ENCODE assay signal across 25 mouse cellular contexts in genomic region chr13:94389541-94389940, GRCm38 (mm10). TPM values are rescaled to one million over a fixed set of nuclear protein-coding genes. Genes with fewer than 3 reads are reported as not detected.
A peak's percentile ranks its signal among the peaks of the same experiment; 100 is the strongest.
DNase-seq lines count a peak whose midpoint lies in the region; ATAC-seq and TF ChIP-seq lines count a peak whose summit lies in the region.
"Had no signal": no experiment of that assay in that cellular context is flagged by ENCODE, and none has a peak within 500 bp of the region (broad histone marks: within the 10 kb centered on the region; RNA-seq: fewer than 3 reads in every experiment).

No protein-coding gene starts in this region.

- H3K27ac ChIP-seq in embryonic facial prominence, embryonic 14.5 days (replicated peaks; ENCODE audit: low read depth, low read length) = 0 out of 2 replicates have a peak overlapping the region, but pooled peaks have one; percentile 6
- H3K27ac ChIP-seq in embryonic facial prominence, embryonic 10.5 days (replicated peaks) = no peak overlapping the region
- H3K27ac ChIP-seq in lung, embryonic 14.5 days (ENCODE audit: low read depth) = no peak overlapping the region
- H3K27ac ChIP-seq: hindbrain, embryonic 13.5 days; kidney, postnatal 0 days; liver, embryonic 12.5 days; stomach, postnatal 0 days had no signal

- peaks cover 19% of the 10 kb centered on the region; the same call in 1 of the 2 replicates for H3K36me3 ChIP-seq in embryonic facial prominence, embryonic 14.5 days (ENCODE audit: control insufficient read depth, insufficient read depth, low read length)
- H3K36me3 ChIP-seq in embryonic facial prominence, embryonic 10.5 days (replicated peaks) = peaks cover 20% of the 10 kb centered on the region
- peaks cover 5% of the 10 kb centered on the region for H3K36me3 ChIP-seq in lung, embryonic 14.5 days (ENCODE audit: insufficient read depth)

- ATAC-seq in embryonic facial prominence, embryonic 14.5 days (ENCODE audit: low read depth) = no peak
- ATAC-seq in lung, embryonic 14.5 days (ENCODE audit: insufficient read depth) = no peak
- ATAC-seq: forebrain, embryonic 14.5 days; intestine, embryonic 16.5 days; liver, embryonic 12.5 days; liver, postnatal 0 days; midbrain, embryonic 16.5 days had no signal

- H3K4me1 ChIP-seq in embryonic facial prominence, embryonic 14.5 days (ENCODE audit: control insufficient read depth, insufficient read depth, low read length) = peaks cover 3% of the 10 kb centered on the region; the same call in 1 of the 2 replicates
- peaks cover 20% of the 10 kb centered on the region for H3K4me1 ChIP-seq in embryonic facial prominence, embryonic 10.5 days
- H3K4me1 ChIP-seq in lung, embryonic 14.5 days (ENCODE audit: insufficient read depth) = no peaks in the 10 kb centered on the region
- H3K4me1 ChIP-seq: hindbrain, embryonic 13.5 days had no signal

- TF ChIP-seq CTCF in lung, embryonic 14.5 days (IDR thresholded peaks at IDR 0.05; ENCODE audit: low read depth) = no peak

- 70% methylated on average over 2 of the region's 2 CpGs for WGBS in embryonic facial prominence, embryonic 14.5 days
- WGBS in embryonic facial prominence, embryonic 10.5 days = 93% methylated on average over 2 of the region's 2 CpGs
- WGBS in lung, embryonic 14.5 days = 67% methylated on average over 2 of the region's 2 CpGs

- H3K4me3 ChIP-seq in embryonic facial prominence, embryonic 14.5 days (ENCODE audit: low read depth, low read length) = no peak overlapping the region
- no peak overlapping the region for H3K4me3 ChIP-seq in embryonic facial prominence, embryonic 10.5 days
- H3K4me3 ChIP-seq in lung, embryonic 14.5 days (ENCODE audit: low read depth, low read length) = no peak overlapping the region
- H3K4me3 ChIP-seq: heart, embryonic 12.5 days; hindbrain, embryonic 13.5 days; liver, embryonic 12.5 days had no signal

- H3K27me3 ChIP-seq in embryonic facial prominence, embryonic 14.5 days (replicated peaks; ENCODE audit: control insufficient read depth, insufficient read depth, low read length) = no peaks in the 10 kb centered on the region
- no peaks in the 10 kb centered on the region for H3K27me3 ChIP-seq in embryonic facial prominence, embryonic 10.5 days (replicated peaks; ENCODE audit: low read depth, poor library complexity, severe bottlenecking)
- no peaks in the 10 kb centered on the region for H3K27me3 ChIP-seq in lung, embryonic 14.5 days (ENCODE audit: insufficient read depth, low read length)
- H3K27me3 ChIP-seq: heart, embryonic 12.5 days; hindbrain, embryonic 13.5 days; liver, embryonic 12.5 days had no signal

- H3K9ac ChIP-seq in embryonic facial prominence, embryonic 14.5 days (ENCODE audit: low read depth, low read length) = no peak overlapping the region
- H3K9ac ChIP-seq in lung, embryonic 14.5 days = no peak overlapping the region
- H3K9ac ChIP-seq: heart, embryonic 12.5 days; hindbrain, embryonic 13.5 days; liver, embryonic 12.5 days; liver, postnatal 0 days had no signal

- H3K4me2 ChIP-seq in embryonic facial prominence, embryonic 14.5 days (ENCODE audit: low read depth, low read length) = no peak overlapping the region
- H3K4me2 ChIP-seq in lung, embryonic 14.5 days = no peak overlapping the region
- H3K4me2 ChIP-seq: heart, embryonic 12.5 days; hindbrain, embryonic 13.5 days; liver, embryonic 12.5 days had no signal

- intact Hi-C loops in left cerebral cortex, postnatal 25 days (cut with DNase I) = no loop called here

- DNase-seq in embryonic facial prominence, embryonic 14.5 days (ENCODE audit: low spot score) = no peak
- no peak for DNase-seq in embryonic facial prominence, embryonic 10.5 days (ENCODE audit: low spot score)
- peak; percentile 16 for DNase-seq in lung, embryonic 14.5 days
- DNase-seq in lung, postnatal 4 days = no peak
- peak; percentile 23 for DNase-seq in ovary, adult 18-20 months (ENCODE audit: low spot score)
- no peak for DNase-seq in ovary, postnatal 10 days (ENCODE audit: low spot score)
- DNase-seq in left cerebral cortex, postnatal 25 days (ENCODE audit: low spot score in 2 of 2) = no peak
- DNase-seq: adrenal gland, postnatal 25 days; cerebellum, adult 8-10 months; cerebellum, postnatal 25 days; gastrocnemius, postnatal 14 days; kidney, adult 8-10 months; kidney, postnatal 4 days; left cerebral cortex, postnatal 4 days; liver, postnatal 0 days; right cerebral cortex, postnatal 4 days; thymus, postnatal 4 days had no signal

- no peaks in the 10 kb centered on the region for H3K9me3 ChIP-seq in embryonic facial prominence, embryonic 14.5 days (ENCODE audit: control insufficient read depth, low read length)
- H3K9me3 ChIP-seq in embryonic facial prominence, embryonic 10.5 days = no peaks in the 10 kb centered on the region
- no peaks in the 10 kb centered on the region for H3K9me3 ChIP-seq in lung, embryonic 14.5 days (ENCODE audit: low read depth, low read length)
- H3K9me3 ChIP-seq: heart, embryonic 12.5 days; hindbrain, embryonic 13.5 days; liver, embryonic 12.5 days had no signal

RNA-seq across cellular contexts. Expression of gene Ap3b1, which starts 30.8 kb away (rescaled TPM):
- 41.5 and 44.2 TPM in 2 replicates for polyA plus RNA-seq in embryonic facial prominence, embryonic 14.5 days (2014; fragmentation: Nextera tagmentation; extraction: Ambion mirVana)
- polyA plus RNA-seq in embryonic facial prominence, embryonic 10.5 days (2016; fragmentation: Nextera tagmentation; extraction: Ambion mirVana) = 35.8 and 37.7 TPM in 2 replicates
- 43.6 and 44.2 TPM in 2 replicates for polyA plus RNA-seq in lung, embryonic 14.5 days (2014; fragmentation: Nextera tagmentation; extraction: Ambion mirVana)
- total RNA-seq in left cerebral cortex, postnatal 25 days (2021) = 10 to 100 TPM; 43.2 to 43.9 TPM

Comparison
In these comparisons a context has a peak if more than half of its experiments do, and no peak if none do; other contexts are left out.
1. DNase-seq: peak in lung, embryonic 14.5 days (single experiment) and ovary, adult 18-20 months (single experiment); none in embryonic facial prominence, embryonic 14.5 days (single experiment), embryonic facial prominence, embryonic 10.5 days (single experiment), lung, postnatal 4 days (0 of 2), ovary, postnatal 10 days (single experiment) and left cerebral cortex, postnatal 25 days (0 of 2).